In genomic region chr4:82506081-82506730, GRCm38 (mm10) we compare ENCODE assay signal across 8 mouse cellular contexts.
DNase-seq lines count a peak whose midpoint lies in the region; ATAC-seq lines count a peak whose summit lies in the region.

No protein-coding gene starts in this region.

- H3K27me3 ChIP-seq in intestine, embryonic 16.5 days (replicated peaks; ENCODE audit: control insufficient read depth, insufficient read depth, low read length), result no peaks in the 10 kb centered on the region

- peak overlapping the region; percentile 99 for H3K4me3 ChIP-seq in intestine, embryonic 16.5 days (ENCODE audit: low read length)

- H3K27ac ChIP-seq in intestine, embryonic 16.5 days (ENCODE audit: low read length), result peak overlapping the region; percentile 100

- no peaks in the 10 kb centered on the region for H3K9me3 ChIP-seq in intestine, embryonic 16.5 days (ENCODE audit: control insufficient read depth, low read length)

- ATAC-seq in intestine, embryonic 16.5 days, result peak; percentile 77

- peak overlapping the region; percentile 100 for H3K9ac ChIP-seq in intestine, embryonic 16.5 days (ENCODE audit: low read depth, low read length)

- DNase-seq in adrenal gland, postnatal 10 days, result peak; percentile 97
- peak; percentile 90 for DNase-seq in embryo, embryonic 11 days
- peak; percentile 92 to 94 for DNase-seq in gastrocnemius, postnatal 4 days (ENCODE audit: low spot score in 2 of 2)
- DNase-seq in left cerebral cortex, postnatal 25 days (ENCODE audit: low spot score in 2 of 2), result peak; percentile 84 to 85
- DNase-seq in mesoderm, embryonic 11.5 days (ENCODE audit: low read depth, low spot score), result peak; percentile 75
- DNase-seq in right cerebral cortex, postnatal 4 days, result peak; percentile 90
- DNase-seq in T-cell, adult 2 months (ENCODE audit: low spot score), result no peak

- H3K4me2 ChIP-seq in intestine, embryonic 16.5 days (ENCODE audit: low read depth, low read length), result peak overlapping the region; percentile 96

- under 1% methylated on average over 59 of the region's 81 CpGs for WGBS in intestine, embryonic 16.5 days

- no peaks in the 10 kb centered on the region for H3K36me3 ChIP-seq in intestine, embryonic 16.5 days (ENCODE audit: control insufficient read depth, insufficient read depth, low read length)

- intact Hi-C loops in left cerebral cortex, postnatal 25 days (cut with DNase I), result loop anchor here (10.0 kb wide), 1 partner anchor 411 kb away; no protein-coding TSS in a partner anchor

- peaks cover 27% of the 10 kb centered on the region for H3K4me1 ChIP-seq in intestine, embryonic 16.5 days (ENCODE audit: control insufficient read depth, insufficient read depth, low read length)
